Mouse (Mus musculus) yolk sac, embryonic 10.5 days (tissue): Measurements from ENCODE around the gene Ankrd60.
A peak's percentile ranks its signal among the peaks of the same experiment; 100 is the strongest.

ENCODE experiments used
- DNase-seq: peaks from one replicate; pipeline ENCODE4 v3.0.0-alpha.2; 2017; ENCODE audit warnings: low spot score

The Ankrd60 gene

DNA sequence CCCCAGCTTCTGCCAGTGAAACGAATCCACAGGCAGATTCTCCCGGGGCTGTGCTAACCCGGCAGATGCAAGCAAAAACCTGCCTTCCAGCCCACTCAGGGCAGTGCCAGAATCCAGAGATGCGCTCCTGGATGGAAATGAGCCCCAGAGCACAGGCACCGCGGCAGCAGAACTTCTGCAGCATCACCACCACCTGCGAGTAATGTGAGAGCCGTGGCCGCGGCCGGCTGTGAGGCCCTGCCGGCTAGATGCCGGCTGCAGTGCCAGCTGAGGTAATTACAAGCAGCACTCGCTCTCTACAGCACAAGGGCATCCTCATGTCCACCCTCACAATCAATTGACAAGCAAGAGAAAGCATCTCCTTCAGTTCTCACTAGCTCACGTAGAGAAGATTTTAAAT, 6.2 kb upstream of the Ankrd60 start:
- DNase-seq, result no peak

DNA sequence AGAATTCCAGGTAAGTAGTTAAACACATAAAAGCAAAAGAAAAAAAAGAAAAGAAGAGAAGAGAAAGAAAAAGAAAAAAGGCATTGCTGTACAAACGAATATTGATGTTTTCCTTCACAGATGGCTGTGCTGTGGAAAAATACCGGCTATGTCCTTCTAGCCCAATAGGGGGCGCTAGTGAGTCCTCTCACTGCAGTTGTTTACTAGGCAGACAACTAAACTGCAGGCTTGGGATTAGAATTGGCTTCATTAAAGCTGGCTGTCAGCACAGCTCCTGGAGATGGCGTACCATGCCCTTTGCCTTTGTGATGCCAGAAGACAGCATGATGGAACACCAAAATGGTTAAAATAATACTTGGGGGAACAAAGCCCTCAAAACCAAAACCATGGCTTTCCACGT, 5.3 kb upstream of the Ankrd60 start:
- no peak for DNase-seq

DNA sequence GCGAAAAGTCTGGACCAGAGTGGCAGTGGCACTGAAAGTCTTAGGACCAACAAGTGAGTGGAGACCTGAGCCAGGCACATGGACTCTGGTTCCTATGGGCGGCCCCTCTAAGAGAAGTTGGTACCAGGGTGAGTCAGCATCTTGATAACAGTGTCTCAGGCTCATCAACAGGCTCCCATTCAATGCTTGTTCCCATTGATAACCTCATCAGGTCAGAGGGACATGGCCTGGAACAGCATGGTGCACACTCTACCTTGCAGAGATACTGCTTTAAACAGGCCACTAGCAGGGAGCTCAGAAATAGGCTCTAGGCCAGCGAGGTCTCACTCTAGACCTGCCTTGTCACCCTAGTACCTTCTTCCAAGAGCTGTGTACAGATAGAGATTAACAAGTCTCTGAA, 4.7 kb upstream of the Ankrd60 start:
- DNase-seq, result no peak

DNA sequence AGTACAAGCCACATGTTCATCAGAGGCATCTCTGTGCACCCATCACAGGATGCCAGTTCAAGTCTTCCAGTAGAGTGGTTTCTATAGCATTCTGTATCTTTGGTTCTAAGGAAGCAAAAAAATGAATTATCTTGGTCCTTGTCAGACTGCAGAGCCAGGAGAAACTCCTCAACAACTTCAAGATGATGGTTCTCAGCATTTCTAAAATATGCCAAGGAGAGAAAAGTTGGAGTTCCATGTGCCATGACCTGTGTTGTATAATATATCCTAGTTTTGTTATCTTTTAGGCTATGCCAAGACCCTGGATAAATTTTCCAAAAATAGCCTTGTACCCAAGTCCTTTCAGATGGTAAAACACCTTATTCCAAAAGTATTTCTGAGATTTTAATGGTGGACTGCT, 2.9 kb upstream of the Ankrd60 start:
- no peak for DNase-seq

DNA sequence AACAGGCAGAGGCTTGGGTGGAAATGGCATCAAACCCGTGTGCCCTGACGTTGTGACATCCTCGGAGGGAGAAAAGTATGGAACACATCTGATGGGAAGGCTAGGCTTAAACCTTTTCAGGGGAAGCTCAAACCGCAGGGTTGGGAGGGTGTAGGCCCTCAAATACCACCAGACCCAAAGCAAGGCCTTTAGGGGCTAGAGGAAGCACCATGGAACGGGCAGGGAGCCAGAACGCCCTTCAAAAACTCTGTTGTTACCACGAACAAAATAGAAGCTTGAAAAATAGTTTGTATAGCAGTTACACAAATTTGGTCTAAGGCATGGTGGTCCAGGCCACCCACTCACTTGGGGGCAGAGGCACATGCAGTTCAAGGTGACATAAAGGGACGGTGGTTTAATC, 430 bp upstream of the Ankrd60 start:
- no peak for DNase-seq

DNA sequence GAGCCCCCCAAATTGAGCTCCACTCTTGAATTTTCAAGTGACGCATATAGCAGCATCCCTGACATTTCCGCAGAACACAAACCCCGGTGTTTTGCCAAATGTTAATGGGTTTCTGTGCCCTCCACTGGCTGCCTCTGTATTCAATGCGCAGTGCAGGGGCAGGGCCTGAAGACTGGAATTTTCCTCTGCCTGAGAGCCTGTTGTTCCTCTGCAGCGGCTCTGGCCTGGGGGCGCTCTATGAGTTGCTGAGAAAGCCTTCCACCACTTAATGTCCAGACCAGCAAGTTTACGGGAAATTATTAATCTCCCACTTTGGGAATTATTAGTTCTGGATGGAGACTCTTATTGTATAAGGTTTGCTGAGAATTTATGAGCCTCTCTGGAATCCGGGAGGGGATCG, 14.0 kb downstream of the Ankrd60 start:
- DNase-seq, result peak; percentile 19

DNA sequence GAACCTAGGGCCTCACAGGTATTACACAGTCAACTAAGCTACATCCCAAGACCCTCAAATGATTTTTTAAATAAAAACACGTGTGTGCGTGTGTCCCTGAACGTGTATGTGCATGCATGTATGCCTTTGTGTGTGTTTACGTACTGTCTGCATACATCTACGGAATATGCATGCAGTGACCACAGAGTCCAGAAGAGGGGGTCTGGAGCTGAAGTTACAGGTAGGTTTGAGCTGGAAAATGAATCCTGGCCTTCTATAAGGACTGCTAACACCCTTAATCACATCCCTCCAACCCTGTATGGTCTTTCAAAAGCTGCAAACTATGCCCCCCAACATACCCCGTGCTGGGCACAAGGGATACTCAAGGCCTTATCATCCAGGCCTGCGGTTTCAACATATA, 14.8 kb downstream of the Ankrd60 start:
- peak; percentile 17 for DNase-seq

DNA sequence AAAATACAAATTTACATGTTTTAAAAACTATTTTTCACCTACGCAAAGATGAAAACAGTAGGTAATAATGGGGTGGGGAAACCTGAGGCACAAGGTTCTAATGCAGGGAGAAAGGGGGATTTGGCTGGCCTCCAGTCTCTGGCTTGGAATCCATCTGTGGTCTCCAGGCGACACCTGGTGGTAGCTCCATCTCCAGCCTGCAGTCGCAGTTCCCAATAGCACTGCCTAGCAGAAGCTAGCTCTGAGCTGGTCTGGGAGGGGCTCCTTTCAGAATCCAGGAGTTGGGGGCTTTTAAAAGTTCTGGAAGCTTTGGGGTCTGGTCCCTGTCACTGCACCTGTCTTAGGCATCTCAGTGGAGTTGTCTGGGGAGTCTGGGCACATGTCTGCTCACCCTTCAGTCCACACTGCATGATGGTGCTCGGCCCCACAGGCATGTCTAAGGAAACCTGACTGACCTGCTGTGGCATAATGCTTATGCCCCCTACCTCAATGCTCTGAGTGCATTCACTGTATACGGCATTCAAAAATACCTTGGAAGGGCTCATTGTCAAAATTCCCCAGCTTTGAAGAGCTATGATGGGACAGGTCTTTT, 16.2 kb downstream of the Ankrd60 start:
- DNase-seq, result peak; percentile 28

DNA sequence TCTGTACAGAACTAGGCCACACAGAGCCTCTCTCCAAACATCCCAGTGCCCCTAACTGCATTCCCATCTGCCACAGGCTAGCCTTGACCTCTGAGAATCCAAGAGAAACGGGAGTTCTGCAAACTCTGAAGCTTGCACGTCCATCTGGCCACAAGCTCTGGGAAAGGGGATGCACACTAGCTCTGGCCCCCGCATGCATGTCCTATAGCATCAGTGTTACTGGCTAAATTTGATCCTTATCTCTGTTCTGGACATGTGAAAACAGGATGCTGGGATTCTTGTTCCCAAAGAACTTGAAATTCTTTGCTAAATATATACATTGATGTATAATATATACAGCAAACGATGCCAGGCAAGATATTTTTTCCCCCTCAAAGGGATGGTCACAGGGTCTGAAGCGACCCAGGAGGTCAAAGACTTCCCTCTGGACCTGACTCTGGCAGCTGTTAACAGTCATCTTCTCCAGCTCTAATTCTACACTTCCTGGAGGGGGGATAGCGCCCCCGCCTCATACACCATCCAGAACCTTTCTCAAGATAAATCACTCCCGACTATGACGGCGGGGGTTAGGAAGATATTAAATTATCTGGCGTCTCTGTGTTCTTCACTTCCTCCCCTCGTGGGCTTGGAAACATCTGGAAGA, 19.3 kb downstream of the Ankrd60 start:
- peak; percentile 30 for DNase-seq

DNA sequence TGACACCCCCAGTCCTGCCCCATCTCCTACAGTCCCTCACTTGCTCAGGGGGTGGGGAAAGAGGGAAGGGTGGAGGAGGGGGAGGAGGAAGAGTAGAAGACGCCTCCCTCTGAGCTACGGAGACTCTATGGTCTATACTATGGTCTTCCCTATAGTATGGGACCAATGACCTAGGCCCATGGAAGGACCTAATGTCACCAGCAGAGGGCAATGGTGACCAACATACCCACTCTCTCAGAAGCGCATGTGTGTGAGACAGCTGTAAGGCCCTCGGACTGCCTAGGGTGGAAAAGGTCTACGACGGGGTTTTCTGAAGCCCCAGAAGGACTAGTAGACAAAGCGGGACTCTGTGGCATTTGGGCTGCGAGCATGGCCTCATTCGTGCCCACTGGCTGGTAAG, 24.3 kb downstream of the Ankrd60 start:
- DNase-seq, result peak; percentile 21

DNA sequence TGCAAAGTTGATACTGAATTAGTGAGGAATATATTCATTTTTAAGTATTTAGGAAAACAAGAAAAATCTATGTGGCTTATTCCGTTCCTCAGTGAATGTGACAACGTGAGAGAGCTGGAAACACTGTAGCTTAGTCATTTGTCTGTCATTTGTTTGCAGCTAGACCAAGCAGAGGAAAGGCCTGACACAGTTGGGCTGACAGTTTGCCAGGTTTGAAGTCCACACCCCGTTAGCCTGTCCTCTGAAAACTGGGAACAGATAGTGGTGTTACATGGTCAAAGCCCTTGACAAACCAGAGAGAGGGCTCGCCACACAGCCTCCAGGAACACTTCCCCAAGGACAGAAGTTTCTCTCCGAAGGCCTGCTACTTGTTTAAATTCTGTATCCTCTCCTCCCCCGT, 27.5 kb downstream of the Ankrd60 start:
- DNase-seq, result no peak

DNA sequence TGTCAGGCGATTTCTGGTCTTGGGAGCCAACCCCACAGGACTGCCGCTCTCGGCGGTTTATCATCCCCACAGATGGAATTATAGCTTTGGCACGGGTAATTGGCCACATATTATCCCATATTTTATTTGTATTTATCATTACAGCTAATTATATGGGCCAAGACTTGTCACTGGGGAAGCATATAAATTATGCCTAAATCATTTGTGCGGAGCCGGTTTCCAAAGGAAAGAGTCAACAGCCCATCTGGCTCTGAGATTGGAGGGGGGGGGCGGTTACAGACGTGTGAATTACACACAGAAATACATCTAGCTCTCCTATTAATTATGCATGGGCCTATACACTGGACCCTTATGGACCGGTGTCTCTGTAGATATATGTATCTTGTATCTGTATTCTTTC, 28.9 kb downstream of the Ankrd60 start:
- no peak for DNase-seq

DNA sequence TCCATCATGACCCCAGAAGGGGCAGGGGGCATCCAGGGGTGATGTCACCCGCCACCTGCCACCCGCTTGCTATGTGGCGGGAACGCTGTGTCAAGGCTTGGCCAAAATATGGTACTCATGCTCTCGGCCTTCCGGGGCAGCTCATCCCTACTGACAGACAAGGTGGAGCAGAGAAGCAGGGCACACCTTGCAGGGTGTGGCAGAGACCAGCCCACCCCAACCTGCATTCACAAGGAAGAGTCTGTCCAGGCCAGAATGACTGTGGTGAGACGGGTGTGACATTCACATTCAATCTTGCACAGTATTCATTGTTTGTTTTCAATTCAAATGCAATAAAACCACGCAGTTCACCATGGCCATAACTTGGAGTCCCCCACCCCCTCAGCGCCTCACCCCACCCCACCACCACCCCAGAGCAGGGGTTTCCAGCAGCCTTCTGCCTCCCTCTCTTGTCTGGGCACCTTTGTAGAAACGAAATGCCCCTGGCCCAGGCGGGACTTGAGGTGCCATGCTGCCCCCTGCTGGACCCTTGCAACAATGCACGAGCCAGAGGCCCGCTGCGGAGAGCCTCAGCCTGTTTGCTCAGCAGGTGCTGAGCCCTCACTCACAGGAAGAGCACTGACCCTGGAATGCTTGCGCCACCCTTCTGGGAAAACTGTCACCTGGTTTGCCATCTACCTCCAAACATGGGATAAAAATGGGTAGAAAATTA, 32.0 kb downstream of the Ankrd60 start:
- DNase-seq, result peak; percentile 61

DNA sequence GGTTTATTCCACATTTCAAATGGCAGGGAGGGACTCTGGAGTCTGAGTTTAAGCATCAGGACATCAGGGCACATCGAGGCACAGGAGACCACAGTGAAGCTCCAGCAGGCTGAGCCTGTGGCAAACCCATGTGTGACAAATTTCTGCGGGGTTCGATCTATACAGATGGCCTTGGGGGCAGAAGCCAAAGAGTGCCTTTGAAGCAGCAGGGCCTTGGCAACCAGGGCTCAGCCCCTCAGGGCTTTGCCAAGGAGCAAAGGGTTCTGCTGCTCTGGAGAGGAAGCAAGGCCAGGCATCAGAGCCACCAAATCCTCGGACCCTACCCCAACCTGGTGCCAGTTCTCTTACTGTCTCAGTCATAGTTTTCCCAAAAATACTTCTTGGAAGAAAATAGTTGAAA, 35.4 kb downstream of the Ankrd60 start:
- DNase-seq, result no peak

DNA sequence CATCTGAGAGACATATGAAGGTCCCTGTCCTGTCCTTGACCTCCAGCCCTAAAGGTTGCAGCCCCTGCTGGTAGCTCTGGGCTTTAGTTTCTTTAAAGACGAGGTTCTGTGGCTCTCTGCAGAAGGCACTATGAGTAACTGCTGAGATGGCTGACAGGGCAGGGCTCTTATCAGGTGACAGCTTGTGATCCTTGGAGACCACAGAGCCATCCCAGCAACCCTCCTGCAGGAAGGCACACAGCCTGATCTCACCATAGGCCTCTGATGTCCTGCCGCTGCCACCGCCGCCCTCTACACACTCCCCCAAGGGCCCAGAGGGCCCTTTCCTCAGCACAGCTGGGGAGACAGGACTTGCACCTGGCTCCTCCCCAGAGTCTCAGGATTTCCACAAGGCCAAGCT, 36.4 kb downstream of the Ankrd60 start:
- DNase-seq, result no peak

DNA sequence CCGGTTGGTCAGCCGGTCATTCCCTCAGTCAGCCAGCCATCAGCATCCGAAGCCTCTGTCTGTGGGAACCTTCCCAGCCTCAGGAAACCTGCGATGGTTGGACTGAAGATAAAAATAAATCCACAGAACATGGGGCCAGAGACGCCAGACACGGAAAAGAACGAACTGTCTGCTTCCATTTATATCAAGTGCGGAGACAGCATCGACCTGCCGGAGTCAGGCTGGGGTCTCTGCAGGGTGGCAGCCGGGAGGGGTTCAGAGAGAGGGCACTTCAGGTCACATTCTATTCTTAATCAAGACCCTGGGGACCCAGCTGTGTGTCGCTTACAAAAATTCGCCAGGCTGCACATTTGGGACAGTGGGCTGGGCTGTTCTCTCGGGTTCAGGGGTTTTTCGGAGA, 38.4 kb downstream of the Ankrd60 start:
- no peak for DNase-seq

DNA sequence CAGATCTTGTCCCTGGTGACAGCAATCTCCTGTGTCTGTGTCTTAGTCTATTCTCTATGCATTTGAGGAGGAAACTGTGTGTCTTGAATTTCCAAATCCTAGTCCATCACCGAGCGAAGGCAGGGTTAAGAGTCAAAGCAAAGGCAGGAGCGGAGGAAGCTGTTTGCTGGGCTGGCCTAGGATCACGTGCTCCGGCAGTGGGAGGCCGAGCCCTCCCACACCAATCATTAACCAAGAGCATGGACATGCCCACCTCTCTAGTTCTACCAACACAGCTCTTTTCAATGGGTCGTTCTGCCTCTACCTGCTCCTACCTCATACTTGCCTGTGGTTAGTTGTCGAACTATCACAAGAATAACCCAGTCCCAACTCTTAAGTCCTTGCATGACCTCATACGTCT, 42.3 kb downstream of the Ankrd60 start:
- DNase-seq, result peak; percentile 62

DNA sequence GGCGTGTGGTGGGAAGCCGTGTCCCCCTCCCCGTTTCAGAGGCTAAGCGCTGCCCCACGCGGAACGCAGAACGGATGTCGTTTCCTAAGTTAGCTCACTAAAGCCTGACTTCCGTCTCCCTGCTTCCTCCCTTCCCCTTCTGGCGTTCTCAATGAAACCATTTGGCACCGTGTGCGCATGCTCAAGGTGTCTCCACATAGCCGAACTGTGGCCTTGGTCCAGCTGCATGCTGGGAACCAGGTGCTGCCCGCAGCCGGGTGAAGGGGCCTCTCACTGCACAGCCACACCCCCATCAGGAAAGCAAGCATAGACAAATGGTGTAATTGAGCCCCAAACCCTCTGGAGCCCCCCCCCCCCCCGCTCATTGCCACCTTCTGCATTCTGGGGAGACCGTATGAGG, 42.8 kb downstream of the Ankrd60 start:
- peak; percentile 16 for DNase-seq

DNA sequence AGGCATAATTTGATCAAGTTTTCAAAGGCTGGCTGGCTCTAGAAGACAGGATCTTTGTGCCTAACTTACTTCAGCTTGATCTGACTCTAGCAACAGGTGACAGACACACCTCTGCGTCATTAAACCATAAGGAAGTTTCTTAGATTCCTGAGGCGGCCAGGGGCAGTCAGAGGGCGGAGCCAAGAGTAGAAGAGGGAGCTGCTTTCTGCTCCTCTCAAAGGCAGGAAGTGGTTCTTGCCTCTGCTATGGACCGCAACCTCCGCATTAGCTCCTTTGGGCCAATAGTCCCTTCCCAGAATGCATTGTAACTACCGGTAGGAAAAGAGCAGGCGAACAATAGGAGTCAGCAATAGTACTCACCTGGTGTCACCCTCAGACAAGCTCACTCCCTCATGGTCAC, 43.6 kb downstream of the Ankrd60 start:
- no peak for DNase-seq

DNA sequence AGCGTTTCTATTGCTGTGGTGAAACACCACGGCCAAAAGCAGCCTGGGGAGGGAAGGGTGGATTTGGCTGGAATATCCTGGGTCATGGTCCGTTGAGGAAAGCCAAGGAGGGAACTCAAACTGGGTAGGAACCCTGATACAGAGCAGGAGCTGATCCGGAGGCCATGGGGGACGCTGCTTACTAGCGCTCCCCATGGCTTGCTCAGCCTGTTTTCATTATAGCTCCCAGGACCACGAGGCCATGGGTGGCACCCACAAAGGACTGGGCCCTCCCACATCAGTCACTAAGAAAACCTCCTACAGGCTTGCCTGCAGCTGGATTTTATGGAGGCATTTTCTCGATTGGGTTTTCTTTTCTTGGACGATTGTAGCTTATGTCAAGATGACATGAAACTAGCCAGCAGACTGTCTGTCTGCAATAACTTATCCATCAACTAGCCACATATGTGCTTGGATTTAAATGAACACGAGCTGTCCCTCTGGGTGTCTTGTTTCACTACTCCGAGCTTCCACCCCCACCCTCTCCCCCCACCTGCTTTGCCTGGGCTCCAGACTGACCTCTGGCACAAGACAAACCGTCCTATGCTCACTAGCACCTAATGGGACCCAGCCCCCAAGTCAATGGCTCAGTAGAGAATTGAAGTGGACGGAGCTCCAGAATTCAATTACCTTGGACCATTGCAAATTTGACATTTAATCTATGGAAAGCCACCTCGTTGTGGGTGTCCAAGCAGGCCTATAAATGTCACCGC, 45.3 kb downstream of the Ankrd60 start:
- DNase-seq, result no peak

DNA sequence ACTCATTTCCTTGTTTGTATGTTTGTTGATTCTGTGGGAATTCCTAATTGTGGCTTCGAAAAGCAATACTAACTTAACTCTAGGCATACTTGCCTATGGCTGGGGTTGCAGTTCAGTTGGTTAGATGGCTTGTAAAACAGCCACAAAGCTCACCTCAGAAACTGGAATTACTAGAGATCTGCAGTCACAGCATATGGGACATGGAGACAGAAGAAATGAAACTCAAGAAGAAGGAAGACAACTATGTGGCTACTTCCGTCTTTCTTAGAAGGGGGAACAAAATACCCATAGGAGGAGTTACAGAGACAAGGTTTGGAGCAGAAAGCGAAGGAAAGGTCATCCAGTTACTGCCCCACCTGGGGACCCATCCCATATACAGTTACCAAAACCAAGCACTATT, 49.7 kb downstream of the Ankrd60 start:
- DNase-seq, result no peak

DNA sequence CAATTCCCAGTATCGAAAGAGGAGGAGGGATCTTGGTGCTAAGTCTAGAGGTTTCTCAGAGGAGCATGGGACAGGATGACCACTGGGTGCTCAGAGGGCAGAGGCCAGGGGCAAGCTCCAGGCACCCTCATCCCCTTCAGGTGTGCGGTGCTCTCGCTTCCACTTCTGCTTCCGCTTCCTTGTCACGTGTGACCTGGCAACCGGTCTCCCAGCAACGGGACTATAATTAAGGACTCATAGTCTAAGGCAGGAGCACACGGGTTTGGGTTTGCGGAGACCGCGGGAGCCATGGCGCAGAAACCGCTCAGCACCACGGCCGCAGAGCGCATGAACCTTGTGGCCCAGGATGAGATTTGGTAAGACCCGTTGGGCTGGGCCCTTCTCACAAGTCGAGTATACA, 55.8 kb downstream of the Ankrd60 start, which contains the start of gene 1700021F07Rik:
TSS of gene 1700021F07Rik (plus strand) at position 211 of the 400 bp plus-strand sequence.
- no peak for DNase-seq
